In genomic region chr5:115559237-115560101, GRCm38 (mm10) we compare ENCODE assay signal across 8 mouse cellular contexts. TPM values are rescaled to one million over a fixed set of nuclear protein-coding genes. Genes with fewer than 3 reads are reported as not detected.
A peak's percentile ranks its signal among the peaks of the same experiment; 100 is the strongest.
DNase-seq lines count a peak whose midpoint lies in the region; ATAC-seq and TF ChIP-seq lines count a peak whose summit lies in the region.

Gene Rplp0, plus strand, starts transcription at chr5:115559467.

- H3K4me1 ChIP-seq in hindbrain, embryonic 13.5 days (replicated peaks) = peaks cover 28% of the 10 kb centered on the region

- peak; percentile 98 for DNase-seq in Patski (ENCODE audit: low read depth, low spot score)
- DNase-seq in cerebellum, postnatal 14 days = peak; percentile 100
- DNase-seq in frontal cortex, postnatal 14 days (ENCODE audit: low spot score in 2 of 2) = peak; percentile 100
- peak; percentile 99 to 100 for DNase-seq in layer of hippocampus, postnatal 25 days (ENCODE audit: extremely low spot score in 1 of 2, low spot score in 1 of 2)
- DNase-seq in lung, postnatal 25 days (ENCODE audit: low spot score) = peak; percentile 99
- peak; percentile 99 for DNase-seq in retina, embryonic 14.5 days (ENCODE audit: low spot score)
- peak; percentile 99 for DNase-seq in thymus, postnatal 4 days

- H3K9ac ChIP-seq in hindbrain, embryonic 13.5 days = peak within 1 kb of the TSS; percentile 96

- no peaks in the 10 kb centered on the region for H3K27me3 ChIP-seq in Patski
- no peaks in the 10 kb centered on the region for H3K27me3 ChIP-seq in hindbrain, embryonic 13.5 days

- H3K4me3 ChIP-seq in hindbrain, embryonic 13.5 days = peak within 1 kb of the TSS; percentile 81

- peaks cover 36% of the 10 kb centered on the region for H3K36me3 ChIP-seq in hindbrain, embryonic 13.5 days

- in situ Hi-C loops in Patski (cut with MboI; ENCODE audit: low pct_unique_long_range_greater_than_20kb) = no loop called here

- no peaks in the 10 kb centered on the region for H3K9me3 ChIP-seq in hindbrain, embryonic 13.5 days

- H3K27ac ChIP-seq in hindbrain, embryonic 13.5 days = peak within 1 kb of the TSS; percentile 88

- POLR2A ChIA-PET in Patski (lab: Charles Lee) = interaction anchor here (0.6 to 1.7 kb wide), 11 partner anchors 9 to 401 kb away, joined by 3 to 7 read pairs (median 4); partner anchors contain the start of genes Mlec and Rab35

- peak; percentile 98 for ATAC-seq in Patski
- ATAC-seq in hindbrain, embryonic 13.5 days (ENCODE audit: low FRiP score) = peak; percentile 97

- TF ChIP-seq CTCF in Patski (IDR thresholded peaks at IDR 0.05) = no peak

- WGBS in hindbrain, embryonic 13.5 days = under 1% methylated on average over 76 of the region's 78 CpGs

- CTCF ChIA-PET in Patski (lab: Charles Lee) = interaction anchor here (1.0 to 1.3 kb wide), 4 partner anchors 14 to 51 kb away, joined by 3 to 4 read pairs (median 3); no protein-coding TSS in a partner anchor

- H3K4me2 ChIP-seq in hindbrain, embryonic 13.5 days = peak within 1 kb of the TSS; percentile 76

RNA-seq across cellular contexts. Expression of gene Rplp0, which starts in this region (rescaled TPM):
- polyA plus RNA-seq in Patski (2021) = 1,079 TPM
- 895 and 907 TPM in 2 replicates for polyA plus RNA-seq in hindbrain, embryonic 13.5 days (2015; fragmentation: Nextera tagmentation; extraction: Ambion mirVana)
- total RNA-seq in layer of hippocampus, postnatal 25 days (2021) = 100 to 1,000 TPM; 251 to 264 TPM

Comparison
In these comparisons a context has a peak if more than half of its experiments do, and no peak if none do; other contexts are left out.
1. Peak in every context shown above with its lines: DNase-seq, ATAC-seq, H3K4me3 ChIP-seq and H3K27ac ChIP-seq.